Mouse (Mus musculus) intestine, embryonic 14.5 days (tissue): ENCODE results near the gene Atp2b4. TPM values are rescaled to one million over a fixed set of nuclear protein-coding genes. Genes with fewer than 3 reads are reported as not detected.

Source experiments
- ATAC-seq: fragments of 200-750 bp; cut with Nextera tagmentation; replicated peaks from 2 replicates; pipeline ENCODE4 v1.8.0; 2017; ENCODE audit warnings: low read depth, moderate number of reproducible peaks, moderate TSS enrichment, moderate library complexity; ENCODE audit not compliant: low FRiP score, low TSS enrichment
- DNase-seq: peaks from one replicate; pipeline ENCODE4 v3.0.0-alpha.2; 2018; ENCODE audit warnings: low spot score
- H3K27ac ChIP-seq: fragments of 300-500 bp; sonication (generic); 2 replicates; pipeline ENCODE4 v1.5.1; 2014; ENCODE audit warnings: low read depth, mild to moderate bottlenecking, control low read depth
- H3K27me3 ChIP-seq: fragments of 300-500 bp; sonication (generic); replicated peaks from 2 replicates; pipeline ENCODE4 v1.6.1; 2014; ENCODE audit warnings: low read length, control low read depth; ENCODE audit not compliant: control insufficient read depth, insufficient read depth
- H3K36me3 ChIP-seq: fragments of 300-500 bp; sonication (generic); 2 replicates; pipeline ENCODE4 v1.6.1; 2014; ENCODE audit warnings: low read length, control low read depth; ENCODE audit not compliant: control insufficient read depth, insufficient read depth
- H3K4me1 ChIP-seq: fragments of 300-500 bp; sonication (generic); replicated peaks from 2 replicates; pipeline ENCODE4 v1.6.1; 2014; ENCODE audit warnings: low read length, control low read depth, mixed read lengths; ENCODE audit not compliant: control insufficient read depth, insufficient read depth
- H3K4me2 ChIP-seq: fragments of 300-500 bp; sonication (generic); 2 replicates; pipeline ENCODE4 v1.6.1; 2014; ENCODE audit warnings: low read length
- H3K4me3 ChIP-seq: fragments of 300-500 bp; sonication (generic); 2 replicates; pipeline ENCODE4 v1.5.1; 2014; ENCODE audit warnings: low read depth, low read length, control low read depth, mixed read lengths
- H3K9ac ChIP-seq: fragments of 300-500 bp; sonication (generic); 2 replicates; pipeline ENCODE4 v1.6.1; 2014; ENCODE audit warnings: mild to moderate bottlenecking, low read length
- H3K9me3 ChIP-seq: fragments of 300-500 bp; sonication (generic); 2 replicates; pipeline ENCODE4 v1.6.1; 2016; ENCODE audit warnings: low read length, control low read depth; ENCODE audit not compliant: control insufficient read depth
- WGBS: fragments of 180-500 bp; shearing (Covaris S2); extraction: QIAGEN DNeasy Blood & Tissue Kit; methylation state at CpG from one replicate; pipeline ENCODE4 v1.1.7; 2014; 5-methylcytosine and 5-hydroxymethylcytosine counted together
- polyA plus RNA-seq: library from polyadenylated mRNA; unstranded; fragments of >200 nt; fragmentation: Nextera tagmentation; extraction: Ambion mirVana; gene quantifications from 2 replicates; pipeline ENCODE4 v1.2.1, GENCODE M21; 2014

Atp2b4 gene
- polyA plus RNA-seq, 1 experiment from 2014 or later: 32.3 TPM

GRCm38 (mm10) chr1:133692195-133692594 lies 108.6 kb downstream of the Atp2b4 start:
- no peak for ATAC-seq
- Histone ChIP-seq H3K9me3 (no peaks in the 10 kb centered on the region), H3K36me3 (no peaks in the 10 kb centered on the region), H3K4me2 (no peak overlapping the region), H3K27me3 (no peaks in the 10 kb centered on the region), H3K9ac (no peak overlapping the region), H3K4me1 (peaks cover 22% of the 10 kb centered on the region), H3K27ac (no peak overlapping the region), H3K4me3 (no peak overlapping the region)
- 60% methylated on average over 4 of the region's 4 CpGs for WGBS
- no peak for DNase-seq

GRCm38 (mm10) chr1:133691046-133691445 lies 109.8 kb downstream of the Atp2b4 start:
- Histone ChIP-seq H3K4me3 (no peak overlapping the region), H3K4me2 (no peak overlapping the region), H3K9me3 (no peaks in the 10 kb centered on the region), H3K9ac (no peak overlapping the region), H3K27me3 (no peaks in the 10 kb centered on the region), H3K36me3 (no peaks in the 10 kb centered on the region), H3K4me1 (peaks cover 14% of the 10 kb centered on the region), H3K27ac (no peak overlapping the region)
- WGBS: 96% methylated on average over 6 of the region's 6 CpGs
- DNase-seq: no peak
- no peak for ATAC-seq

- Histone ChIP-seq H3K27ac (no peak within 1 kb of the TSS), H3K4me2 (no peak within 1 kb of the TSS), H3K36me3 (no peaks in the 10 kb centered on the region), H3K4me1 (0 out of 2 replicates have a peak, but pooled peaks cover 5% of the 10 kb centered on the region), H3K27me3 (no peaks in the 10 kb centered on the region), H3K4me3 (no peak within 1 kb of the TSS), H3K9ac (no peak within 1 kb of the TSS), H3K9me3 (no peaks in the 10 kb centered on the region)
- WGBS: 29% methylated on average over 6 of the region's 6 CpGs
- ATAC-seq: no peak
- no peak for DNase-seq
Observed at GRCm38 (mm10) chr1:133689897-133690296, 110.9 kb downstream of the Atp2b4 start, which contains the start of gene Lax1. Gene Lax1, minus strand, starts transcription at chr1:133690108.

GRCm38 (mm10) chr1:133688301-133688700 lies 112.5 kb downstream of the Atp2b4 start:
- no peak overlapping the region for H3K4me3 ChIP-seq
- no peaks in the 10 kb centered on the region for H3K9me3 ChIP-seq
- H3K27ac ChIP-seq: no peak overlapping the region
- H3K9ac ChIP-seq: no peak overlapping the region
- DNase-seq (no peak), ATAC-seq (no peak)
- no peaks in the 10 kb centered on the region for H3K4me1 ChIP-seq
- WGBS: 53% methylated on average over 7 of the region's 7 CpGs
- H3K36me3 ChIP-seq: no peaks in the 10 kb centered on the region
- H3K4me2 ChIP-seq: no peak overlapping the region
- H3K27me3 ChIP-seq: no peaks in the 10 kb centered on the region

- H3K9ac ChIP-seq: no peak overlapping the region
- no peaks in the 10 kb centered on the region for H3K36me3 ChIP-seq
- ATAC-seq (peak; percentile 87), DNase-seq (no peak)
- no peaks in the 10 kb centered on the region for H3K27me3 ChIP-seq
- H3K4me2 ChIP-seq: no peak overlapping the region
- no peak overlapping the region for H3K4me3 ChIP-seq
- 75% methylated on average over 10 of the region's 10 CpGs for WGBS
- no peak overlapping the region for H3K27ac ChIP-seq
- no peaks in the 10 kb centered on the region for H3K9me3 ChIP-seq
- no peaks in the 10 kb centered on the region for H3K4me1 ChIP-seq
Observed at GRCm38 (mm10) chr1:133685749-133686519, 114.9 kb downstream of the Atp2b4 start.

GRCm38 (mm10) chr1:133671801-133672200 lies 129.0 kb downstream of the Atp2b4 start:
- no peak for DNase-seq
- WGBS: 75% methylated on average over 3 of the region's 3 CpGs
- H3K9me3 ChIP-seq: no peaks in the 10 kb centered on the region
- H3K9ac ChIP-seq: no peak overlapping the region
- no peak overlapping the region for H3K4me3 ChIP-seq
- no peaks in the 10 kb centered on the region for H3K27me3 ChIP-seq
- ATAC-seq: no peak
- no peak overlapping the region for H3K27ac ChIP-seq
- H3K36me3 ChIP-seq: no peaks in the 10 kb centered on the region
- H3K4me1 ChIP-seq: no peaks in the 10 kb centered on the region
- no peak overlapping the region for H3K4me2 ChIP-seq

GRCm38 (mm10) chr1:133671266-133671665 lies 129.6 kb downstream of the Atp2b4 start:
- no peaks in the 10 kb centered on the region for H3K4me1 ChIP-seq
- DNase-seq (no peak), ATAC-seq (no peak)
- H3K36me3 ChIP-seq: no peaks in the 10 kb centered on the region
- no peaks in the 10 kb centered on the region for H3K27me3 ChIP-seq
- no peak overlapping the region for H3K4me2 ChIP-seq
- H3K9ac ChIP-seq: no peak overlapping the region
- no peak overlapping the region for H3K27ac ChIP-seq
- WGBS: 83% methylated on average over 3 of the region's 3 CpGs
- no peak overlapping the region for H3K4me3 ChIP-seq
- H3K9me3 ChIP-seq: no peaks in the 10 kb centered on the region

- H3K27ac ChIP-seq: peak overlapping the region; percentile 35
- H3K4me1 ChIP-seq: no peaks in the 10 kb centered on the region
- 73% methylated on average over 6 of the region's 6 CpGs for WGBS
- no peaks in the 10 kb centered on the region for H3K27me3 ChIP-seq
- no peak overlapping the region for H3K4me3 ChIP-seq
- H3K9me3 ChIP-seq: no peaks in the 10 kb centered on the region
- DNase-seq (no peak), ATAC-seq (peak; percentile 30; the same call in 1 of the 2 replicates)
- no peaks in the 10 kb centered on the region for H3K36me3 ChIP-seq
- no peak overlapping the region for H3K9ac ChIP-seq
- H3K4me2 ChIP-seq: no peak overlapping the region
Observed at GRCm38 (mm10) chr1:133670776-133671175, 130.1 kb downstream of the Atp2b4 start.

GRCm38 (mm10) chr1:133670190-133670589 lies 130.7 kb downstream of the Atp2b4 start:
- DNase-seq (peak; percentile 66), ATAC-seq (peak; percentile 77)
- no peaks in the 10 kb centered on the region for H3K9me3 ChIP-seq
- no peaks in the 10 kb centered on the region for H3K36me3 ChIP-seq
- H3K27ac ChIP-seq: peak overlapping the region; percentile 68
- no peak overlapping the region for H3K9ac ChIP-seq
- 65% methylated on average over 12 of the region's 12 CpGs for WGBS
- H3K4me2 ChIP-seq: no peak overlapping the region
- no peaks in the 10 kb centered on the region for H3K4me1 ChIP-seq
- no peaks in the 10 kb centered on the region for H3K27me3 ChIP-seq
- H3K4me3 ChIP-seq: no peak overlapping the region
